Mouse (Mus musculus) heart, postnatal 10 days (tissue): ENCODE results near the gene Glra3. TPM values are rescaled to one million over a fixed set of nuclear protein-coding genes. Genes with fewer than 3 reads are reported as not detected.

Source experiments
- DNase-seq, 2 experiments: peaks; one replicate each; pipeline ENCODE4 v3.0.0; 2021
- intact Hi-C: fragments of 180-260 bp; cut with DNase I; formaldehyde crosslinking; loops from one replicate; pipeline ENCODE4 v1.15.1; 2025
- total RNA-seq, 2 experiments: library from RNA; stranded (reverse); gene quantifications; 2 replicates each; pipeline ENCODE4 v1.2.3; 2021

Glra3 gene
- not detected for total RNA-seq

- intact Hi-C loops, result no loop called here
- no peak for DNase-seq
These were observed at the start of gene Glra3 for GRCm38 (mm10) chr8:55939870-55940525. Glra3 (plus strand) TSS chr8:55940460.

- intact Hi-C loops, result no loop called here
- DNase-seq, result no peak
These were observed 33.4 kb upstream of the Glra3 start, which contains the start of gene Adam29 for GRCm38 (mm10) chr8:55906848-55907247. Adam29 (minus strand) TSS chr8:55906948.

- DNase-seq, result peak; percentile 14 to 36
- intact Hi-C loops, result no loop called here
These were observed 243 bp downstream of the Glra3 start for GRCm38 (mm10) chr8:55940526-55940880.

GRCm38 (mm10) chr8:55964759-55965320 is 24.6 kb downstream of the Glra3 start:
- no peak for DNase-seq
- intact Hi-C loops, result no loop called here

GRCm38 (mm10) chr8:55997859-55998258 is 57.6 kb downstream of the Glra3 start:
- intact Hi-C loops, result no loop called here
- no peak for DNase-seq

GRCm38 (mm10) chr8:56054324-56054723 is 114.1 kb downstream of the Glra3 start:
- no peak for DNase-seq
- intact Hi-C loops, result no loop called here

GRCm38 (mm10) chr8:56063081-56063480 is 122.8 kb downstream of the Glra3 start:
- intact Hi-C loops, result loop anchor here (1.0 to 10.0 kb wide), 3 partner anchors 232 to 423 kb away; partner anchors contain the start of gene Hpgd
- DNase-seq, result peak; percentile 56 to 71

- intact Hi-C loops, result no loop called here
- DNase-seq, result no peak
These were observed 130.4 kb downstream of the Glra3 start for GRCm38 (mm10) chr8:56070486-56071254.

- DNase-seq, result no peak
- intact Hi-C loops, result no loop called here
These were observed 143.4 kb downstream of the Glra3 start for GRCm38 (mm10) chr8:56083654-56084053.

- intact Hi-C loops, result no loop called here
- DNase-seq, result no peak
These were observed 154.1 kb downstream of the Glra3 start for GRCm38 (mm10) chr8:56094385-56094784.

- peak; percentile 23 for DNase-seq
- intact Hi-C loops, result no loop called here
These were observed 170.0 kb downstream of the Glra3 start for GRCm38 (mm10) chr8:56110296-56110695.

- intact Hi-C loops, result no loop called here
- no peak for DNase-seq
These were observed 189.1 kb downstream of the Glra3 start for GRCm38 (mm10) chr8:56129357-56129756.

GRCm38 (mm10) chr8:56150697-56151096 is 210.4 kb downstream of the Glra3 start:
- DNase-seq, result no peak
- intact Hi-C loops, result no loop called here

GRCm38 (mm10) chr8:56151574-56151973 is 211.3 kb downstream of the Glra3 start:
- no peak for DNase-seq
- intact Hi-C loops, result no loop called here

- DNase-seq, result peak; percentile 5 to 10
- intact Hi-C loops, result no loop called here
These were observed 218.7 kb downstream of the Glra3 start for GRCm38 (mm10) chr8:56158966-56159365.

Other genes with a start within 250 kb of the Glra3 start
- not detected for gene Adam29, start 33.5 kb upstream of the Glra3 start, total RNA-seq